Mouse (Mus musculus): ENCODE results near the gene Aox3. TPM values are rescaled to one million over a fixed set of nuclear protein-coding genes. Genes with fewer than 3 reads are reported as not detected.

Gene Aox3
- polyA plus RNA-seq, 2 experiments: 0.12 to 0.53 TPM

DNA sequence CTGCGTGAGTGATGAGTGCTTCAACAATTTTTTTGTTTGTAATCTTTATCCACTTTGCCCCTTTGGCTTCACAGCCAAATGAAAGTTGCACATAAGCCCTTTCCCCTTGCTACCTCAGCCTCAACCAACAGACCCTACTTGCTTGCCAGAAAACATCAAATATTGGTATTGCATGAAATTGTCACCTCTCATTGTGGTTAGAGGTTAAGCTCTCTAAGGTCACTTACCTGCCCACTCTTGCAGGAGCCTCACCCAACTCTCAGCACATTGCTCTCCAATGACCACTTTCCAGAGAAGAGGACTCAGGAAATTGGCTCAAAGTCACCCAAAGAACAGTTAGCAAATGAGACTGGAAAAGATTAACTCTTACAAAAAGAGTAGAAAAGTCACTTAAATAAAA, 41.4 kb upstream of the Aox3 start:
- Histone ChIP-seq H3K4me3 (replicated peaks; ENCODE audit: low read length) (no peak overlapping the region), H3K4me2 (replicated peaks; ENCODE audit: low read depth, low read length, severe bottlenecking) (no peak overlapping the region), H3K4me1 (ENCODE audit: control insufficient read depth, insufficient read depth, low read length) (no peaks in the 10 kb centered on the region), H3K27me3 (ENCODE audit: control insufficient read depth, insufficient read depth, low read length) (no peaks in the 10 kb centered on the region), H3K27ac (replicated peaks; ENCODE audit: low read depth, low read length) (no peak overlapping the region), H3K9me3 (ENCODE audit: control insufficient read depth, low read length) (no peaks in the 10 kb centered on the region), H3K36me3 (ENCODE audit: control insufficient read depth, insufficient read depth, low read length) (no peaks in the 10 kb centered on the region), H3K9ac (ENCODE audit: low read depth, low read length, severe bottlenecking) (no peak overlapping the region)
- DNase-seq (ENCODE audit: low spot score) (no peak), ATAC-seq (ENCODE audit: low FRiP score, low read depth) (no peak)
- TF ChIP-seq POLR2A (IDR thresholded peaks at IDR 0.05; ENCODE audit: borderline replicate concordance, extremely low read depth, insufficient read depth, insufficient read length): no peak
- WGBS: 79% methylated on average over 1 of the region's 1 CpGs

DNA sequence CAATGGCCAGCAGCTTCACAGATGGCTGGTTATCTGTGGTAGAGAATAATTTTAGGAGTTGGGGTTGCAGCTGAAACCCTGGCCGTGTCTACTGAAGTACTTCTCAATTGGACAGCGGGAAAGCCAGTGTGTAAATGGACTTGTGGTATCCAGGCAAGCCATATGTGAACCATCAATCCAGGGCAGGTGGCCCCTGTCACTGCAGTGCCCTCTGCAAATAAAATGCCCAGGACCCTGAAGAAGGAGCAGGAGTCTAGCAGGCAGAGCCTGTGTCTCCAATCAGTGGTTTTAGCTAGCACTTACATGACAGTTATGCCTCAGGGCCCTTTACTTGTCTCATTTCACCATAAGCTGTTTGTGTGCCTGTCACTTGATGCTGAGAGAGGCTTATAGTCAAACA, 40.5 kb upstream of the Aox3 start:
- TF ChIP-seq POLR2A (IDR thresholded peaks at IDR 0.05; ENCODE audit: borderline replicate concordance, extremely low read depth, insufficient read depth, insufficient read length): no peak
- ATAC-seq (ENCODE audit: low FRiP score, low read depth): no peak
- H3K4me2 ChIP-seq (replicated peaks; ENCODE audit: low read depth, low read length, severe bottlenecking): no peak overlapping the region
- no peaks in the 10 kb centered on the region for H3K36me3 ChIP-seq (ENCODE audit: control insufficient read depth, insufficient read depth, low read length)
- no peak overlapping the region for H3K9ac ChIP-seq (ENCODE audit: low read depth, low read length, severe bottlenecking)
- DNase-seq (ENCODE audit: low spot score): no peak
- no peaks in the 10 kb centered on the region for H3K27me3 ChIP-seq (ENCODE audit: control insufficient read depth, insufficient read depth, low read length)
- no peaks in the 10 kb centered on the region for H3K4me1 ChIP-seq (ENCODE audit: control insufficient read depth, insufficient read depth, low read length)
- no peaks in the 10 kb centered on the region for H3K9me3 ChIP-seq (ENCODE audit: control insufficient read depth, low read length)
- H3K27ac ChIP-seq (replicated peaks; ENCODE audit: low read depth, low read length): no peak overlapping the region
- no peak overlapping the region for H3K4me3 ChIP-seq (replicated peaks; ENCODE audit: low read length)
- whole genome bisulfite sequencing: 66% methylated on average over 2 of the region's 2 CpGs

DNA sequence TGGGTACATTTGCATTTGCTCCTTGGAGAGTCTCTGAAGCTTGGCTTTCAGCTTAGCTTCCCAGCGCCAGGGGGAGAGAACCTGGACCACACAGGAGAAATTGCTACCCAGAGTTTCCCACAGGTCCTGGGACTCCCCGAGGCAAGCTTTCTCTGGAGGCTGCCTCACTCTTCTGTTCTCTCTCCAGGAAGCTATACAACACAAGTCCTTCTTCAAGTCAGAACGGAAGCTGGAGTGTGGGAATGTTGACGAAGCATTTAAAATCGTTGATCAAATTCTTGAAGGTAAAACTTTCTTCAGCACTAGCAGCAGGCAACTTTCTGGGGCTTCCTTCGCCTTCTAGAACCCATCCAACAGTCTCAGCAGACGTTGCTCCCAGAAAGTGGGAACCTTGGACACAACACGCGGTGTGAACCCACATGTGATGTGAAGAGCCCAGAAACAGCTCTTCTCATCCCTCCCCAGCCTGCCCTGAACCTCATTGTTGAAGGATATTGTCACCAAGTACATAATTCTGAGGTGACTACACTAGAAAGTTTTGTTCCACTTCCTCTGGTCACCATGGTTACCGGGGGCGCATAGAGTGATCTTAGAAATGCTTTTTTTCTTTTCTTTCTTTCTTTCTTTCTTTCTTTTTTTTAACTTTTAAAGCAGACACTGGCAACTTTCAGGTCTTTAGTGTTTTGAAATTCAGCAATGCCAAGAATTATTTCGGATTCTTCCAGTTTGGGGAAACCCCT, 39.8 kb upstream of the Aox3 start:
- H3K4me2 ChIP-seq (replicated peaks; ENCODE audit: low read depth, low read length, severe bottlenecking): no peak overlapping the region
- TF ChIP-seq POLR2A (IDR thresholded peaks at IDR 0.05; ENCODE audit: borderline replicate concordance, extremely low read depth, insufficient read depth, insufficient read length): no peak
- H3K4me3 ChIP-seq (replicated peaks; ENCODE audit: low read length): no peak overlapping the region
- 82% methylated on average over 12 of the region's 12 CpGs for WGBS
- no peaks in the 10 kb centered on the region for H3K27me3 ChIP-seq (ENCODE audit: control insufficient read depth, insufficient read depth, low read length)
- ATAC-seq (ENCODE audit: low FRiP score, low read depth) (no peak), DNase-seq (ENCODE audit: low spot score) (no peak)
- no peaks in the 10 kb centered on the region for H3K36me3 ChIP-seq (ENCODE audit: control insufficient read depth, insufficient read depth, low read length)
- H3K9ac ChIP-seq (ENCODE audit: low read depth, low read length, severe bottlenecking): no peak overlapping the region
- H3K27ac ChIP-seq (replicated peaks; ENCODE audit: low read depth, low read length): no peak overlapping the region
- no peaks in the 10 kb centered on the region for H3K9me3 ChIP-seq (ENCODE audit: control insufficient read depth, low read length)
- no peaks in the 10 kb centered on the region for H3K4me1 ChIP-seq (ENCODE audit: control insufficient read depth, insufficient read depth, low read length)

DNA sequence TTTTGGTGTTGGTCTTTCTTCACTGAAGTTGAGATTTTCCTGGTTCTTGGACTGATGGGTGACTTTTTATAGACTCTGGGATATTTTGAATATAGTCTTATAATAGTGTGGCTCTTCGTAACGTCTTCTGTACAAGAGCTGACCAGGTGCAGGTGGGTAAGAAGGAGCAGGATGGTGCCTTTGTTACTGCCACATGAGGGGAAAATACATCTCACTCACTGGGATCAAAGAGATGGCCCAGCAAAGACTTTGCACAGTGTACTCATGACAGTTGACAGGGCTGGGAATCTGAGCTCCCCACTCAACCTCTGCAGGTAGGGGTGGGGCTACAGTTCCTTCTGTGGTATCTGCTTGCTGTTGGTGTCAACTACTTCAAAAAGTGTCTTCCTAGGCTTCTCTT, 38.7 kb upstream of the Aox3 start:
- Histone ChIP-seq H3K9me3 (ENCODE audit: control insufficient read depth, low read length) (no peaks in the 10 kb centered on the region), H3K4me1 (ENCODE audit: control insufficient read depth, insufficient read depth, low read length) (no peaks in the 10 kb centered on the region), H3K27me3 (ENCODE audit: control insufficient read depth, insufficient read depth, low read length) (no peaks in the 10 kb centered on the region), H3K27ac (replicated peaks; ENCODE audit: low read depth, low read length) (no peak overlapping the region), H3K36me3 (ENCODE audit: control insufficient read depth, insufficient read depth, low read length) (no peaks in the 10 kb centered on the region), H3K4me2 (replicated peaks; ENCODE audit: low read depth, low read length, severe bottlenecking) (no peak overlapping the region), H3K9ac (ENCODE audit: low read depth, low read length, severe bottlenecking) (no peak overlapping the region), H3K4me3 (replicated peaks; ENCODE audit: low read length) (no peak overlapping the region)
- WGBS: 85% methylated on average over 2 of the region's 2 CpGs
- ATAC-seq (ENCODE audit: low FRiP score, low read depth): no peak
- no peak for DNase-seq (ENCODE audit: low spot score)
- TF ChIP-seq POLR2A (IDR thresholded peaks at IDR 0.05; ENCODE audit: borderline replicate concordance, extremely low read depth, insufficient read depth, insufficient read length): no peak

DNA sequence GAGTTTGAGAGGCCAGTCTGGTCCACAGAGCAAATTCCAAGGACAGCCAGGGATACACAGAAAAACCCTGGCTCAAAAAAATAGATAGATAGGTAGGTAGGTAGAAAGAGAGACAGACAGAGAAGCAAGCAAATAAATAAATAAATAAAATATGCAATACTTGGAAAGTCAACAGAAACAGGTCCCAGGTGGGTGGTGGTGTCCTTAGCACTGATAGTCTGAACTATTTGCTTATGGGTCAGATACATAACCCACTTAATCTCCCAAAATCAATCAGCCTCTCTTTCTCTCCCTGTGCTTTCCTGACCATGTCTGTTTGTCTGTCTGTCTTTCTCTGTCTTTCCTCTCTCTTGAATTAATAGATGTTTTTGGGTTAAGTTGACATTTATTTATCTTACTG, 35.0 kb upstream of the Aox3 start:
- H3K27me3 ChIP-seq (ENCODE audit: control insufficient read depth, insufficient read depth, low read length): no peaks in the 10 kb centered on the region

More for the DNA sequence above, 35.0 kb upstream of the Aox3 start:
- Histone ChIP-seq H3K9me3 (ENCODE audit: control insufficient read depth, low read length) (no peaks in the 10 kb centered on the region), H3K4me2 (replicated peaks; ENCODE audit: low read depth, low read length, severe bottlenecking) (no peak overlapping the region), H3K36me3 (ENCODE audit: control insufficient read depth, insufficient read depth, low read length) (no peaks in the 10 kb centered on the region), H3K4me1 (ENCODE audit: control insufficient read depth, insufficient read depth, low read length) (no peaks in the 10 kb centered on the region), H3K9ac (ENCODE audit: low read depth, low read length, severe bottlenecking) (no peak overlapping the region), H3K27ac (replicated peaks; ENCODE audit: low read depth, low read length) (no peak overlapping the region), H3K4me3 (replicated peaks; ENCODE audit: low read length) (no peak overlapping the region)
- no peak for TF ChIP-seq POLR2A (IDR thresholded peaks at IDR 0.05; ENCODE audit: borderline replicate concordance, extremely low read depth, insufficient read depth, insufficient read length)
- no peak for DNase-seq (ENCODE audit: low spot score)
- no peak for ATAC-seq (ENCODE audit: low FRiP score, low read depth)

All from limb, embryonic 14.5 days (tissue).